Mouse (Mus musculus) stomach, postnatal 0 days (tissue): Measurements from ENCODE around the gene Ercc2.
A peak's percentile ranks its signal among the peaks of the same experiment; 100 is the strongest.

Experiments used
- CTCF ChIP-seq: IDR thresholded peaks from 2 replicates; pipeline ENCODE4 v1.5.1; 2016; ENCODE audit warnings: antibody characterized with exemption, low read depth, mild to moderate bottlenecking, moderate library complexity
- EP300 ChIP-seq: optimal IDR thresholded peaks from 2 replicates; pipeline ENCODE3; 2016; ENCODE audit warnings: antibody characterized with exemption

- no peak for TF ChIP-seq CTCF
- TF ChIP-seq EP300: peak; percentile 16
Measured at GRCm38 (mm10) chr7:19359299-19359891, 22.4 kb upstream of the Ercc2 start, which contains the start of the genes Cd3eap and Ppp1r13l.
